Mouse (Mus musculus): ENCODE measurements around the gene Phgr1. TPM values are rescaled to one million over a fixed set of nuclear protein-coding genes. Genes with fewer than 3 reads are reported as not detected.

Gene Phgr1
- total RNA-seq, 1 experiment from 2014 or later = not detected

GRCm38 (mm10) chr2:118750476-118750875, 22.1 kb upstream of the Phgr1 start:
- no peak for DNase-seq

GRCm38 (mm10) chr2:118751896-118752791, 20.4 kb upstream of the Phgr1 start:
- no peak for DNase-seq

- no peak for DNase-seq
These were observed 19.8 kb upstream of the Phgr1 start for GRCm38 (mm10) chr2:118752792-118753108.

GRCm38 (mm10) chr2:118754143-118754542, 18.4 kb upstream of the Phgr1 start:
- DNase-seq = no peak

- no peak for DNase-seq
These were observed 17.2 kb upstream of the Phgr1 start for GRCm38 (mm10) chr2:118755407-118755806.

- DNase-seq = no peak
These were observed 16.5 kb upstream of the Phgr1 start for GRCm38 (mm10) chr2:118756103-118756502.

- DNase-seq = peak; percentile 57
These were observed 12.7 kb upstream of the Phgr1 start for GRCm38 (mm10) chr2:118759828-118760227.

GRCm38 (mm10) chr2:118760311-118761025, 12.1 kb upstream of the Phgr1 start:
- DNase-seq = no peak

- DNase-seq = no peak
These were observed 11.2 kb upstream of the Phgr1 start for GRCm38 (mm10) chr2:118761358-118761757.

- peak; percentile 96 for DNase-seq
These were observed 10.4 kb upstream of the Phgr1 start, which contains the start of gene Ccdc9b for GRCm38 (mm10) chr2:118761906-118762783. Gene Ccdc9b (minus strand): TSS chr2:118762661.

GRCm38 (mm10) chr2:118762784-118763148, 9.8 kb upstream of the Phgr1 start:
- DNase-seq = no peak

GRCm38 (mm10) chr2:118763469-118763868, 9.1 kb upstream of the Phgr1 start:
- DNase-seq = peak; percentile 47

- peak; percentile 68 for DNase-seq
These were observed 8.3 kb upstream of the Phgr1 start for GRCm38 (mm10) chr2:118764094-118764831.

- DNase-seq = no peak
These were observed 7.7 kb upstream of the Phgr1 start for GRCm38 (mm10) chr2:118764875-118765274.

- DNase-seq = no peak
These were observed 6.2 kb upstream of the Phgr1 start for GRCm38 (mm10) chr2:118766041-118767033.

- DNase-seq = no peak
These were observed 2.0 kb downstream of the Phgr1 start for GRCm38 (mm10) chr2:118774536-118774935.

GRCm38 (mm10) chr2:118775396-118775795, 2.8 kb downstream of the Phgr1 start:
- DNase-seq = no peak

GRCm38 (mm10) chr2:118775846-118776245, 3.3 kb downstream of the Phgr1 start:
- no peak for DNase-seq

- DNase-seq = no peak
These were observed 3.7 kb downstream of the Phgr1 start for GRCm38 (mm10) chr2:118776295-118776694.

GRCm38 (mm10) chr2:118778418-118778817, 5.8 kb downstream of the Phgr1 start:
- no peak for DNase-seq

Data from adrenal gland, postnatal 14 days (tissue).